Mouse (Mus musculus) regulatory T cell (primary cell): Measurements from ENCODE around the gene Slc9a9.

Experiments used
- in situ Hi-C: fragments of 300-600 bp; cut with MboI, MseI; formaldehyde crosslinking; loops from one replicate; pipeline ENCODE4 v1.15.1; 2025; ENCODE audit warnings: high pct_unique_total_duplicates

Slc9a9 gene

GRCm38 (mm10) chr9:94732136-94732535 is 62.4 kb downstream of the Slc9a9 start:
- in situ Hi-C loops = no loop called here

GRCm38 (mm10) chr9:94732599-94733287 is 63.0 kb downstream of the Slc9a9 start:
- in situ Hi-C loops = no loop called here

- in situ Hi-C loops = no loop called here
Measured at GRCm38 (mm10) chr9:94734320-94734719, 64.6 kb downstream of the Slc9a9 start.

- in situ Hi-C loops = no loop called here
Measured at GRCm38 (mm10) chr9:94737226-94737625, 67.5 kb downstream of the Slc9a9 start.

- in situ Hi-C loops = no loop called here
Measured at GRCm38 (mm10) chr9:94738555-94739427, 69.1 kb downstream of the Slc9a9 start.

- in situ Hi-C loops = loop anchor here (5.0 kb wide), 1 partner anchor 676 kb away; no protein-coding TSS in a partner anchor
Measured at GRCm38 (mm10) chr9:94740841-94741240, 71.1 kb downstream of the Slc9a9 start.

GRCm38 (mm10) chr9:94743291-94743690 is 73.6 kb downstream of the Slc9a9 start:
- in situ Hi-C loops = loop anchor here (5.0 kb wide), 1 partner anchor 674 kb away; no protein-coding TSS in a partner anchor

GRCm38 (mm10) chr9:94748503-94748902 is 78.8 kb downstream of the Slc9a9 start:
- in situ Hi-C loops = no loop called here

GRCm38 (mm10) chr9:94750187-94750586 is 80.5 kb downstream of the Slc9a9 start:
- in situ Hi-C loops = no loop called here

- in situ Hi-C loops = no loop called here
Measured at GRCm38 (mm10) chr9:94750935-94751637, 81.4 kb downstream of the Slc9a9 start.

GRCm38 (mm10) chr9:94751638-94752021 is 81.9 kb downstream of the Slc9a9 start:
- in situ Hi-C loops = no loop called here

GRCm38 (mm10) chr9:94752121-94752520 is 82.4 kb downstream of the Slc9a9 start:
- in situ Hi-C loops = no loop called here

- in situ Hi-C loops = no loop called here
Measured at GRCm38 (mm10) chr9:94759904-94760303, 90.2 kb downstream of the Slc9a9 start.

GRCm38 (mm10) chr9:94768114-94768513 is 98.4 kb downstream of the Slc9a9 start:
- in situ Hi-C loops = no loop called here

GRCm38 (mm10) chr9:94768524-94768923 is 98.8 kb downstream of the Slc9a9 start:
- in situ Hi-C loops = no loop called here

- in situ Hi-C loops = no loop called here
Measured at GRCm38 (mm10) chr9:94773357-94773756, 103.6 kb downstream of the Slc9a9 start.

GRCm38 (mm10) chr9:94788261-94788660 is 118.6 kb downstream of the Slc9a9 start:
- in situ Hi-C loops = no loop called here

GRCm38 (mm10) chr9:94790966-94791365 is 121.3 kb downstream of the Slc9a9 start:
- in situ Hi-C loops = no loop called here

- in situ Hi-C loops = no loop called here
Measured at GRCm38 (mm10) chr9:94803073-94803472, 133.4 kb downstream of the Slc9a9 start.

- in situ Hi-C loops = no loop called here
Measured at GRCm38 (mm10) chr9:94805506-94805905, 135.8 kb downstream of the Slc9a9 start.

GRCm38 (mm10) chr9:94815518-94815917 is 145.8 kb downstream of the Slc9a9 start:
- in situ Hi-C loops = no loop called here

GRCm38 (mm10) chr9:94821268-94821667 is 151.6 kb downstream of the Slc9a9 start:
- in situ Hi-C loops = no loop called here
